Mouse (Mus musculus): ENCODE results near the gene Opcml.

Opcml gene

GRCm38 (mm10) chr9:28157092-28157491 is 366.5 kb downstream of the Opcml start:
- DNase-seq (ENCODE audit: low read depth, low spot score), result no peak

- DNase-seq (ENCODE audit: low read depth, low spot score), result no peak
Measured at GRCm38 (mm10) chr9:28160953-28161352, 370.4 kb downstream of the Opcml start.

GRCm38 (mm10) chr9:28163946-28164345 is 373.4 kb downstream of the Opcml start:
- DNase-seq (ENCODE audit: low read depth, low spot score), result no peak

- no peak for DNase-seq (ENCODE audit: low read depth, low spot score)
Measured at GRCm38 (mm10) chr9:28171890-28172289, 381.3 kb downstream of the Opcml start.

GRCm38 (mm10) chr9:28177052-28177451 is 386.5 kb downstream of the Opcml start:
- DNase-seq (ENCODE audit: low read depth, low spot score), result no peak

- DNase-seq (ENCODE audit: low read depth, low spot score), result no peak
Measured at GRCm38 (mm10) chr9:28178123-28178887, 387.7 kb downstream of the Opcml start.

GRCm38 (mm10) chr9:28181916-28182315 is 391.3 kb downstream of the Opcml start:
- DNase-seq (ENCODE audit: low read depth, low spot score), result no peak

GRCm38 (mm10) chr9:28190226-28190625 is 399.7 kb downstream of the Opcml start:
- no peak for DNase-seq (ENCODE audit: low read depth, low spot score)

- no peak for DNase-seq (ENCODE audit: low read depth, low spot score)
Measured at GRCm38 (mm10) chr9:28190751-28191150, 400.2 kb downstream of the Opcml start.

- no peak for DNase-seq (ENCODE audit: low read depth, low spot score)
Measured at GRCm38 (mm10) chr9:28196550-28196949, 406.0 kb downstream of the Opcml start.

GRCm38 (mm10) chr9:28197061-28197460 is 406.5 kb downstream of the Opcml start:
- DNase-seq (ENCODE audit: low read depth, low spot score), result no peak

- DNase-seq (ENCODE audit: low read depth, low spot score), result no peak
Measured at GRCm38 (mm10) chr9:28197631-28198030, 407.1 kb downstream of the Opcml start.

- no peak for DNase-seq (ENCODE audit: low read depth, low spot score)
Measured at GRCm38 (mm10) chr9:28198106-28198694, 407.6 kb downstream of the Opcml start.

- DNase-seq (ENCODE audit: low read depth, low spot score), result no peak
Measured at GRCm38 (mm10) chr9:28207441-28207840, 416.9 kb downstream of the Opcml start.

- no peak for DNase-seq (ENCODE audit: low read depth, low spot score)
Measured at GRCm38 (mm10) chr9:28208696-28209095, 418.1 kb downstream of the Opcml start.

- DNase-seq (ENCODE audit: low read depth, low spot score), result no peak
Measured at GRCm38 (mm10) chr9:28211877-28212276, 421.3 kb downstream of the Opcml start.

- DNase-seq (ENCODE audit: low read depth, low spot score), result no peak
Measured at GRCm38 (mm10) chr9:28213893-28214292, 423.3 kb downstream of the Opcml start.

- no peak for DNase-seq (ENCODE audit: low read depth, low spot score)
Measured at GRCm38 (mm10) chr9:28218026-28218646, 427.6 kb downstream of the Opcml start.

- DNase-seq (ENCODE audit: low read depth, low spot score), result no peak
Measured at GRCm38 (mm10) chr9:28222726-28223125, 432.2 kb downstream of the Opcml start.

GRCm38 (mm10) chr9:28225824-28226569 is 435.4 kb downstream of the Opcml start:
- no peak for DNase-seq (ENCODE audit: low read depth, low spot score)

GRCm38 (mm10) chr9:28226570-28226951 is 436.0 kb downstream of the Opcml start:
- no peak for DNase-seq (ENCODE audit: low read depth, low spot score)

GRCm38 (mm10) chr9:28238450-28238849 is 447.9 kb downstream of the Opcml start:
- no peak for DNase-seq (ENCODE audit: low read depth, low spot score)
